Mouse (Mus musculus): ENCODE measurements around the gene Rpl23.

- no peak for TF ChIP-seq EP300 (IDR thresholded peaks at IDR 0.05; ENCODE audit: low read depth)
- TF ChIP-seq CTCF (IDR thresholded peaks at IDR 0.05; ENCODE audit: low read depth): no peak
Observed at GRCm38 (mm10) chr11:97821401-97822064, 39.3 kb upstream of the Rpl23 start.

All from liver, embryonic 14.5 days (tissue).